Mouse (Mus musculus) heart, embryonic 13.5 days (tissue): Measurements from ENCODE around the gene Gm17571. TPM values are rescaled to one million over a fixed set of nuclear protein-coding genes. Genes with fewer than 3 reads are reported as not detected.

Experiments used
- ATAC-seq: fragments of 200-750 bp; cut with Nextera tagmentation; 2 replicates; pipeline ENCODE4 v1.8.0; 2017; ENCODE audit warnings: moderate TSS enrichment; ENCODE audit not compliant: insufficient number of reproducible peaks, low FRiP score, low TSS enrichment; ENCODE audit errors: extremely low read depth
- H3K27ac ChIP-seq: fragments of 300-500 bp; sonication (generic); replicated peaks from 2 replicates; pipeline ENCODE4 v1.5.1; 2015; ENCODE audit warnings: moderate library complexity, mild to moderate bottlenecking, inconsistent platforms
- H3K27me3 ChIP-seq: fragments of 300-500 bp; sonication (generic); replicated peaks from 2 replicates; pipeline ENCODE4 v1.6.1; 2015; ENCODE audit warnings: mild to moderate bottlenecking, inconsistent platforms
- H3K36me3 ChIP-seq: fragments of 300-500 bp; sonication (generic); 2 replicates; pipeline ENCODE4 v1.6.1; 2015; ENCODE audit warnings: mild to moderate bottlenecking, inconsistent platforms
- H3K4me1 ChIP-seq: fragments of 300-500 bp; sonication (generic); 2 replicates; pipeline ENCODE4 v1.6.1; 2015; ENCODE audit warnings: inconsistent platforms
- H3K4me2 ChIP-seq: fragments of 300-500 bp; sonication (generic); 2 replicates; pipeline ENCODE4 v1.6.1; 2015; ENCODE audit warnings: inconsistent platforms, mild to moderate bottlenecking, moderate library complexity
- H3K4me3 ChIP-seq: fragments of 300-500 bp; sonication (generic); 2 replicates; pipeline ENCODE4 v1.5.1; 2015; ENCODE audit warnings: moderate library complexity, mild to moderate bottlenecking, inconsistent platforms
- H3K9ac ChIP-seq: fragments of 300-500 bp; sonication (generic); 2 replicates; pipeline ENCODE4 v1.6.1; 2015; ENCODE audit warnings: inconsistent platforms, mild to moderate bottlenecking, moderate library complexity
- H3K9me3 ChIP-seq: fragments of 300-500 bp; sonication (generic); 2 replicates; pipeline ENCODE4 v1.6.1; 2016; ENCODE audit warnings: inconsistent platforms
- WGBS: fragments of 180-500 bp; shearing (Covaris S2); methylation state at CpG from one replicate; pipeline ENCODE4 v1.1.7; 2015; ENCODE audit warnings: mixed read lengths; 5-methylcytosine and 5-hydroxymethylcytosine counted together
- polyA plus RNA-seq: library from polyadenylated mRNA; unstranded; fragments of >200 nt; fragmentation: Nextera tagmentation; extraction: Ambion mirVana; gene quantifications from 2 replicates; pipeline ENCODE4 v1.2.1, GENCODE M21; 2015

The Gm17571 gene
- polyA plus RNA-seq, 1 experiment from 2014 or later, result not detected

DNA sequence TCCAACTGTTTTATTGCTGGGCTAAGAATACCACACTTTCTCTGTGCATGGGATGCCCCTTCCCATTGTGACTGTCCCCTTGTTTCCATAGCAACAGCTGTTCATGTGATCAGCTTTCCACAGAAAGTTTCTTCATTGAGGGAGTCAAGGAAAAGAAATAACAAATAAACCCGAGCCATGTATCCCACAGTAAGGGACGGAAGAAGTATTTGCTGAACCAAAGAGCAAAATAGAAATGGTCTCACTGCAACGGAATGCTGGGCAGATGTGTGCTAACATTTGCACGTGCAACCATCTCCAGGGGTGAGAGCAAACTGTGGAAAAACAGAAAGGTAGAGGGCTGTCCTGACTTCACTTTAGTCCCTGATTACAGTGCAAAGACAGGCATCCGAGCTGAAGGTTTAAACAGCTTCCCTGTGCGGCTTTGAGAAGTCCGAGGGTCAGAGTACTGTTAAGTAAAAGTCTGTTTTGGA, 8.1 kb upstream of the Gm17571 start:
- Histone ChIP-seq H3K9ac (peak overlapping the region; percentile 66), H3K4me1 (peaks cover 42% of the 10 kb centered on the region), H3K4me3 (no peak overlapping the region), H3K27ac (peak overlapping the region; percentile 73), H3K27me3 (no peaks in the 10 kb centered on the region), H3K9me3 (no peaks in the 10 kb centered on the region), H3K4me2 (peak overlapping the region; percentile 38), H3K36me3 (no peaks in the 10 kb centered on the region)
- WGBS, result 23% methylated on average over 7 of the region's 7 CpGs
- no peak for ATAC-seq

DNA sequence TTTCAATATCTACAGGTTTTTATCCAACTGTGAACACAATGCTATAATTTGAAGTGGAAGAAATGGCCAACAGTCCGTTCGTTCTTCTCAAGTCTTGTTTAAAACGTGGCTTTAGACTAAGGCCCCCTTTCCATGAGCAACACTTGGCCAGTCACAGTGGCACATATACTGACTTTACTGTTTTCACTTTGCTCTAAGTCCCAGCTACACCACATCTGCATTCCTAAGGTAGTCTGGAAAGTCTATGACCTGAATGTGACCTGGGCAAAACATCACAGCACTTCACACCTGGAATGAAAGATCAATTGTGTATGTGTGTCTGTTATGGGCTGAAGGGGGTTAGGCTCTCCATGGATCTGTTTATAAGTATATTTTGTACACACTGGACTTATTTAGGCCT, 2.2 kb upstream of the Gm17571 start:
- 85% methylated on average over 3 of the region's 3 CpGs for WGBS
- ATAC-seq, result no peak
- no peaks in the 10 kb centered on the region for H3K9me3 ChIP-seq
- no peak overlapping the region for H3K4me3 ChIP-seq
- H3K9ac ChIP-seq, result no peak overlapping the region
- H3K4me1 ChIP-seq, result peaks cover 40% of the 10 kb centered on the region
- no peaks in the 10 kb centered on the region for H3K36me3 ChIP-seq
- H3K4me2 ChIP-seq, result no peak overlapping the region
- no peaks in the 10 kb centered on the region for H3K27me3 ChIP-seq
- no peak overlapping the region for H3K27ac ChIP-seq

DNA sequence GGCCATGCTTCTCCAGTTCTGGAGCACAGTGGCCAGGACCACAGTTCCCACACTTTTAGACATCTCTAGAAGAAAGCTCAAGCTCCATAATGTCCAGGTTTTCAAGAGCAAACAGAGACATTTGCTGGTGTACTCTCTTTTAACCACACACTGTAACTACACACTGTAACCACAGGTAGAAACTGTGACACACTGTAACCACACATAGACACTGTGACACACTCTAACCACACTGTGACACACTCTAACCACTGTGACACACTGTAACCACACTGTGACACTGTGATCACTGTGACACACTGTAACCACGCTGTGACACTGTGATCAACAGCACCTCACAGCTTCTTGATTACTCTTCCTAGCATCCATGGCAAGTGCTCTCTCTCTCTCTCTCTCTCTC, 317 bp downstream of the Gm17571 start:
- Histone ChIP-seq H3K27me3 (no peaks in the 10 kb centered on the region), H3K4me3 (no peak overlapping the region), H3K4me2 (no peak overlapping the region), H3K27ac (no peak overlapping the region), H3K9me3 (no peaks in the 10 kb centered on the region), H3K4me1 (peaks cover 60% of the 10 kb centered on the region), H3K36me3 (no peaks in the 10 kb centered on the region), H3K9ac (no peak overlapping the region)
- no peak for ATAC-seq
- WGBS, result 84% methylated on average over 1 of the region's 1 CpGs

DNA sequence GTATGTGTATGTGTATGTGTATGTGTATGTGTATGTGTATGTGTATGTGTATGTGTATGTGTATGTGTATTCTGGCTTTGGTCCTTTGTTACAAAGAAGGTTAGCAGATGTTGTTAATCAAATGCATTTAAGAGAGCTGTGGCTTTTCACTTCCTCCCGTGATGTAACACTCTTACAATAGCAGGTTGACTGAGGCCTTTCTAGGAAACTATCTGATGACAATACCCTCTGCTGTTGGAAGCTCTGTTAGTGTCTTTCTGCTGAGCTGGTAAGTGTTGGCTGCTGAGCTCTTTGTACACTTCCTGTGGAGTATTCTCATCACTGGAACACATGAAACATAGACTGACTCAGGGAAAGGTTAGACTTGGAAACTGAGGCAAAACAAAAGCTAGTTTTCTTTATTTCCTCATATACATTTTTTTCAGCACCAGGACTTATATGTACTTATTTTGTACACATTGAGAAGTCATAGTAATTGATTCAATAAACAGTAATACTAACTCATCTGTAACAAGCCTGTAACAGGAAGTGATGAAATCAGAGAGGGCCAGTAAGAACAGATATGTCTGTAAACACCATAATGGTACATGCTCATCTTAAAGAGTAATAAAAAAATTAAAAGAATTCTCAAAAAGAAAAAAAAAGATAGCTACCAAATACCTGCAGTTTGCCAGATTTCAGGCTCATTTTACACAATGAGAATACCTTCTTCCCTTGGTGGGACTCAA, 2.9 kb downstream of the Gm17571 start:
- Histone ChIP-seq H3K4me3 (no peak overlapping the region), H3K36me3 (no peaks in the 10 kb centered on the region), H3K27me3 (no peaks in the 10 kb centered on the region), H3K27ac (no peak overlapping the region; the same call in 1 of the 2 replicates), H3K9ac (no peak overlapping the region), H3K4me1 (peaks cover 48% of the 10 kb centered on the region), H3K4me2 (no peak overlapping the region), H3K9me3 (no peaks in the 10 kb centered on the region)
- 46% methylated on average over 1 of the region's 1 CpGs for WGBS
- no peak for ATAC-seq

DNA sequence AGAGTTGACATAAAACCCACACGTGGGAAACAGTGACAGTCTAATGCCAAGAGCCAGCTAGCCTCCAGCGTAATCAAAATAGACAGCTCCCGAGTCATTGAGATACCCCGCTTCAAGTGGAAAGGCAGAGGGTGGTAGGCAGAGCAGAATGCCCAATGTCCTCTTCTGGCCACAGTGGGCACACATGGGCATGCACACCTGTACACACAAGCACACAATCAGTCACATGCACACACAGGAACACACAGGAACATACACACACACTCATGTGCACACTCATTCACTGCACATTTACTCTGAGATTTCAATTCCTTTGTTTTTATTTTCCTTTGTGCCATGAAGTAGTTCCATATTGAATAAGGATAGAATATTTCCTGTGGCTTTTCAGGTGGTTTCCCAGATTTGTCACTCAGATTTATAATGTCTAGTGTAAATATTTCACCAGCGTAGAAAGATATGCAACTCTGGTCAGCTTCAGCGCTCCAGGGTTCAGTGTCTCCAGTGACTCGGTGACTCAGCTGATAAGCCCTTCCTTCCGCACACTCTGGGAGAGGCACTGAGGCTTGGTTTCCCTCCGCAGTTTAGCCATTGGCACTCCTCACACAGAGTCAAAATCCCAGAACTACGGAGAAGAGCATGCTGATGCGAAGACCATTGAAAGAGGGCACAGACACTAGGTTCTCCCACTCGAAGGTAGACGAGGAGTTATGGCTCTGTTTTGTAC, 4.4 kb downstream of the Gm17571 start:
- peak overlapping the region; percentile 48 for H3K4me2 ChIP-seq
- H3K4me3 ChIP-seq, result 0 out of 2 replicates have a peak overlapping the region, but pooled peaks have one; percentile 3
- 0 out of 2 replicates have a peak overlapping the region, but pooled peaks have one; percentile 1 for H3K9ac ChIP-seq
- peaks cover 9% of the 10 kb centered on the region for H3K36me3 ChIP-seq
- ATAC-seq, result peak; percentile 51; the same call in 1 of the 2 replicates
- peaks cover 36% of the 10 kb centered on the region for H3K4me1 ChIP-seq
- H3K27ac ChIP-seq, result peak overlapping the region; percentile 79
- H3K9me3 ChIP-seq, result peaks cover 4% of the 10 kb centered on the region
- no peaks in the 10 kb centered on the region for H3K27me3 ChIP-seq
- WGBS, result 23% methylated on average over 13 of the region's 13 CpGs

DNA sequence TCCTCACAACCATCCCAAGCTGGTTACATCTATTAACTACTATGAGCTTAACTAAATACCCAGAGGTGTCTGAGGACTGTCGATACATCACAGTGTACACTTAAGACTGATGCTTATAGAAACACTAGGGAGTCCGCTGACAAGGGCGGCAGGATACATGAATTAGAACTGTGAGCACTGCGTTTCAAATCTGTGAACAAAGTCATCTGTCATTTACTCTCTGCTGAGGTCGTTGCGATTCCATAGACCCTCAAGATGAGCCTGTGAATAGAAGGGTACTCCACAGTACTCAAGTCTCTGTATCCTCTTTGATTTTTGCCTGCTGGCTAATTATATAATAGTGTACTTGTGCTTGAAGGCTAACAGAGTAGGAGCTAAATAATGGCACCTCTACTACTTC, 5.6 kb downstream of the Gm17571 start:
- H3K9me3 ChIP-seq, result peaks cover 8% of the 10 kb centered on the region
- peak overlapping the region; percentile 20; the same call in 1 of the 2 replicates for H3K27ac ChIP-seq
- 59% methylated on average over 6 of the region's 6 CpGs for WGBS

DNA sequence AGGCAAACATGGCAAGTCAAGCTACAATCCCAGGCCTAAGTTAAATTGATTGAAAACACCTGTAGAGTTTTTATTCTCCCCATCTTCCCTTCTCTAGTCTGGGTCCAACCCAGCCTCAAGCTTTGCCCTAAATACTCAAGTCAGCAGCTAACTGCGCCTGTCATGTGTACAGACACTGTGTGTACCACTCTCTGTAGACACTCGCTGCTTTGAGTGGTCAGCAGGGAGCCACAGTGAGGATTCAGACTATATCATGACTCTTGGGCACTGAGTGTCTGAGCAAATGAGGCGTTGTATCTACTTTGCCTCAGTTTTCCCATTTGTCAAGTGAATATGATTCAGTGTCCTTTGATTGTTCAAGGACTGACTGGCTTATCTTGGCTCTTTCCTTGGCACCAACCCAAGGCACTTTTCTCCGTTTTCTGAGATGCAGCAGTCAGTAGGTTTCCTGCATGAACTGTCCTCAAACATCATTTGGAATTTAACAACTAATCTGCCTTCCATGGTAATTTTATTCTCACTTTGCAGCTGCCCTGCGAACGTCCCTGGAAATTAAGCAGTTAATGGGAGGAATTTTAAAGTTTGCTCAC, 13.0 kb downstream of the Gm17571 start:
- H3K9ac ChIP-seq, result no peak overlapping the region
- H3K27me3 ChIP-seq, result no peaks in the 10 kb centered on the region
- no peak overlapping the region for H3K4me2 ChIP-seq
- WGBS, result 56% methylated on average over 6 of the region's 6 CpGs
- H3K27ac ChIP-seq, result 0 out of 2 replicates have a peak overlapping the region, but pooled peaks have one; percentile 31
- peaks cover 13% of the 10 kb centered on the region for H3K36me3 ChIP-seq
- H3K9me3 ChIP-seq, result peaks cover 8% of the 10 kb centered on the region
- ATAC-seq, result no peak
- H3K4me1 ChIP-seq, result peaks cover 57% of the 10 kb centered on the region
- no peak overlapping the region for H3K4me3 ChIP-seq

More for the DNA sequence above, 5.6 kb downstream of the Gm17571 start:
- H3K4me3 ChIP-seq, result no peak overlapping the region
- H3K4me2 ChIP-seq, result no peak overlapping the region
- peaks cover 13% of the 10 kb centered on the region for H3K36me3 ChIP-seq
- no peak overlapping the region for H3K9ac ChIP-seq
- H3K4me1 ChIP-seq, result peaks cover 32% of the 10 kb centered on the region
- no peaks in the 10 kb centered on the region for H3K27me3 ChIP-seq
- ATAC-seq, result no peak

DNA sequence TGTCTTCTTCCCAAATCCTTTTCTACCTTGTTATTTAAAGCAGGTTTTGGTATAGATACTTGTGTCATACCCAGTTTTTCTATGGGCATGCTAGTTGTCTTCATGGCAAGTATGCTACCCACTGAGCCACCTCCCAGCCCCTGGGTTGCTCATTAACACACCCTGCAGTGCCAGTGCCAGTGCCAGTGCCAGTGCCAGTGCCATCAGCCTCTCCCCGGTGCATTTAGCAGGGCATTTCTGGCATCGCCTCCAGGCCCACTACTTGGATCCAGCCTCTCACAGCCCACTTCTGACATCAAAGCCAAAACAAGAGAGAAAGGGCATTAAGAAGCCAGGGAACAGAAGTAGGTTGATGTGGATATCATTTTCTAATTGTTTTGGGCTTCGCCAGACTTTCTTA, 14.9 kb downstream of the Gm17571 start:
- no peak overlapping the region for H3K9ac ChIP-seq
- no peak overlapping the region for H3K4me2 ChIP-seq
- H3K27me3 ChIP-seq, result no peaks in the 10 kb centered on the region
- H3K27ac ChIP-seq, result 0 out of 2 replicates have a peak overlapping the region, but pooled peaks have one; percentile 4
- H3K4me3 ChIP-seq, result no peak overlapping the region
- no peaks in the 10 kb centered on the region for H3K9me3 ChIP-seq
- 87% methylated on average over 3 of the region's 3 CpGs for WGBS
- ATAC-seq, result no peak
- H3K36me3 ChIP-seq, result no peaks in the 10 kb centered on the region
- H3K4me1 ChIP-seq, result peaks cover 76% of the 10 kb centered on the region

DNA sequence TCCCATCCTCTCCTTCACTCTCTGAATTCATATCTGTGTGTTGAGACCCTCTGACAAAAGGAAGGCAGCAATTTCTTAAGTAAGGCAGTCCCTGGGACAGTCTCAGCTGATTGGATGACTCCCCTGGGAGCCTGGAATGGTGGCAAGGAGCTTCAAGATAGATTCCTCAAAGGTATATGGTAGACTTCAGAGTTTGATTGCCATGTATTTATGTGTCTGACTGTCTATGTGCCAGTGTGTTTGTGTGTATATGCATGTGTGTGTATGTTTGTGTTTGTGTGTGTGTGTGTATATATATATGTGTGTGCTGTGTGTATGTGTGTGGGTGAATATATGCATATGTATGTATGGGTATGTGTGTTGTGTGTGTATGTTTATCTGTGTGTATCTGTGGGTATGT, 15.8 kb downstream of the Gm17571 start:
- H3K4me2 ChIP-seq, result no peak overlapping the region; the same call in 1 of the 2 replicates
- peak overlapping the region; percentile 84 for H3K27ac ChIP-seq
- no peak for ATAC-seq
- H3K27me3 ChIP-seq, result no peaks in the 10 kb centered on the region
- no peak overlapping the region for H3K9ac ChIP-seq
- no peaks in the 10 kb centered on the region for H3K36me3 ChIP-seq
- no peak overlapping the region for H3K4me3 ChIP-seq
- H3K4me1 ChIP-seq, result peaks cover 79% of the 10 kb centered on the region
- H3K9me3 ChIP-seq, result no peaks in the 10 kb centered on the region

DNA sequence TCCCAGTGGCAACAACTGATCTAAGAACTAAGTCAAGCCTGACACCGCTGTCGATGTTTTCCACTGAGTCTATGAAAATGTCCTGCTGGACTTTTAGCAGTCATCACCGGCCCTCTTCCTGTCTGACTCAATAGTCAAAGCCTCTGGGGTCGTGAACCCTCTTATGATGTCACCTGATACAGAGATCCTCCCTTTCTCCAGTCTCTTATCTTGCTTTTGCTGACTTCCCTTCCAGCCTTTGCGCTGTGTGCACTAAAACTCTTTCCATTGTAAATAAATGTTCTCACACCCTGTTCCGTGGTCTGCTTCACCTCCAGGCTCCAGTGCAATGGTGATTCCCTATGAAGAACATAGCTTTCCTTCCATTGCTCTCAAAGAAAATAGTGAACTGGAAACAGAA, 16.3 kb downstream of the Gm17571 start:
- Histone ChIP-seq H3K4me3 (no peak overlapping the region), H3K36me3 (no peaks in the 10 kb centered on the region), H3K9me3 (no peaks in the 10 kb centered on the region), H3K27ac (peak overlapping the region; percentile 84), H3K27me3 (no peaks in the 10 kb centered on the region), H3K4me2 (no peak overlapping the region; the same call in 1 of the 2 replicates), H3K4me1 (peaks cover 79% of the 10 kb centered on the region), H3K9ac (no peak overlapping the region)
- WGBS, result 34% methylated on average over 6 of the region's 6 CpGs
- peak; percentile 64; the same call in 1 of the 2 replicates for ATAC-seq

DNA sequence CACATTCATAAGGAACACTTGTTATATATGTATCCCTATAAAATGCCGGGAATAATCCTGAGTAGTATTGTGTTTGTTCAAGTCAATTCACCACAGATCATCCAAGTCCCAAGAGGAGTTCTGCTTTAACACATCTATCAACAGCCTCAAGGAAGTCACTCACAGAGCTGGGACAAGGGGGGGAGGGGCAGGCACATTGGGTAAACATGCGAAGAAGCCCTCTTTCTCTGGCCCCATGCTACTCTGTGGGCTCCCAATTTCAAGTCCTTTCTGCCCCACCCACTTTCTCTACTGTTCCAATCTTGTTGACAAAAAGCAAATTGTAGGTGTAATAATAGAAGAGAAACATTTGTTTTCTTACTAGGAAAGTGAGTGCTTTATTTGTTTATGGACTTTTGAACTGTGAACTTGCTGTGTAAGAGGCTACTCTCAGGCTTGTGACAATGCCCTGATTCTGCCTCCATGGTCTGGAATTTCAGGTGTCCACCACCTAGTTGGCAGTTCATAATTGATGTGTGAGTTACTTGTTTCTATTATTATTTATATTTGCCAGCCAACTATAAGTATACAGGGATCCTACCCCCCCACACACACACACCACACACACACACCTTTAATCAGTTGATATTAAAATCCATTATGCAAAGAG, 17.0 kb downstream of the Gm17571 start:
- no peaks in the 10 kb centered on the region for H3K36me3 ChIP-seq
- H3K4me2 ChIP-seq, result no peak overlapping the region
- no peak for ATAC-seq
- no peak overlapping the region for H3K9ac ChIP-seq
- no peaks in the 10 kb centered on the region for H3K9me3 ChIP-seq
- H3K4me3 ChIP-seq, result no peak overlapping the region
- H3K27me3 ChIP-seq, result no peaks in the 10 kb centered on the region
- H3K4me1 ChIP-seq, result peaks cover 80% of the 10 kb centered on the region
- peak overlapping the region; percentile 84 for H3K27ac ChIP-seq
- WGBS, result 33% methylated on average over 2 of the region's 2 CpGs
